Mouse (Mus musculus): Measurements from ENCODE around the gene Mgat4a. TPM values are rescaled to one million over a fixed set of nuclear protein-coding genes. Genes with fewer than 3 reads are reported as not detected.
"Not testable (repeated sequence)": the region's sequence is repeated elsewhere in the genome, so short reads cannot be mapped to it uniquely, and the experiment has no call there.

Gene Mgat4a
- polyA plus RNA-seq, 2 experiments, result 6.8 to 9.0 TPM

GRCm38 (mm10) chr1:37532533-37532840, 8.3 kb downstream of the Mgat4a start:
- ATAC-seq (ENCODE audit: low FRiP score, low read depth), result no peak
- Histone ChIP-seq H3K4me3 (replicated peaks; ENCODE audit: low read length) (no peak overlapping the region), H3K27ac (replicated peaks; ENCODE audit: low read depth, low read length) (no peak overlapping the region), H3K36me3 (ENCODE audit: control insufficient read depth, insufficient read depth, low read length) (0 out of 2 replicates have a peak, but pooled peaks cover 6% of the 10 kb centered on the region), H3K4me2 (replicated peaks; ENCODE audit: low read depth, low read length, severe bottlenecking) (no peak overlapping the region), H3K4me1 (ENCODE audit: control insufficient read depth, insufficient read depth, low read length) (peaks cover 7% of the 10 kb centered on the region), H3K27me3 (ENCODE audit: control insufficient read depth, insufficient read depth, low read length) (no peaks in the 10 kb centered on the region), H3K9me3 (ENCODE audit: control insufficient read depth, low read length) (no peaks in the 10 kb centered on the region), H3K9ac (ENCODE audit: low read depth, low read length, severe bottlenecking) (no peak overlapping the region)
- TF ChIP-seq POLR2A (IDR thresholded peaks at IDR 0.05; ENCODE audit: borderline replicate concordance, extremely low read depth, insufficient read depth, insufficient read length), result no peak
- 90% methylated on average over 6 of the region's 6 CpGs for WGBS
- DNase-seq (ENCODE audit: low spot score), result no peak

- Histone ChIP-seq H3K9me3 (ENCODE audit: control insufficient read depth, low read length) (no peaks in the 10 kb centered on the region), H3K4me3 (replicated peaks; ENCODE audit: low read length) (no peak overlapping the region), H3K27ac (replicated peaks; ENCODE audit: low read depth, low read length) (no peak overlapping the region), H3K36me3 (ENCODE audit: control insufficient read depth, insufficient read depth, low read length) (0 out of 2 replicates have a peak, but pooled peaks cover 6% of the 10 kb centered on the region), H3K9ac (ENCODE audit: low read depth, low read length, severe bottlenecking) (no peak overlapping the region), H3K4me2 (replicated peaks; ENCODE audit: low read depth, low read length, severe bottlenecking) (no peak overlapping the region), H3K27me3 (ENCODE audit: control insufficient read depth, insufficient read depth, low read length) (no peaks in the 10 kb centered on the region), H3K4me1 (ENCODE audit: control insufficient read depth, insufficient read depth, low read length) (peaks cover 1% of the 10 kb centered on the region)
- TF ChIP-seq POLR2A (IDR thresholded peaks at IDR 0.05; ENCODE audit: borderline replicate concordance, extremely low read depth, insufficient read depth, insufficient read length), result no peak
- 93% methylated on average over 12 of the region's 12 CpGs for WGBS
- DNase-seq (ENCODE audit: low spot score), result no peak
- no peak for ATAC-seq (ENCODE audit: low FRiP score, low read depth)
Observed at GRCm38 (mm10) chr1:37531654-37532532, 8.9 kb downstream of the Mgat4a start.

- no peaks in the 10 kb centered on the region for H3K27me3 ChIP-seq (ENCODE audit: control insufficient read depth, insufficient read depth, low read length)
- 77% methylated on average over 8 of the region's 8 CpGs for WGBS
- H3K4me1 ChIP-seq (ENCODE audit: control insufficient read depth, insufficient read depth, low read length), result no peaks in the 10 kb centered on the region
- H3K36me3 ChIP-seq (ENCODE audit: control insufficient read depth, insufficient read depth, low read length), result 0 out of 2 replicates have a peak, but pooled peaks cover 1% of the 10 kb centered on the region
- DNase-seq (ENCODE audit: low spot score), result no peak
- no peak overlapping the region for H3K4me2 ChIP-seq (replicated peaks; ENCODE audit: low read depth, low read length, severe bottlenecking)
- no peak overlapping the region for H3K27ac ChIP-seq (replicated peaks; ENCODE audit: low read depth, low read length)
- ATAC-seq (ENCODE audit: low FRiP score, low read depth), result no peak
- H3K9me3 ChIP-seq (ENCODE audit: control insufficient read depth, low read length), result no peaks in the 10 kb centered on the region
- H3K4me3 ChIP-seq (replicated peaks; ENCODE audit: low read length), result no peak overlapping the region
- no peak for TF ChIP-seq POLR2A (IDR thresholded peaks at IDR 0.05; ENCODE audit: borderline replicate concordance, extremely low read depth, insufficient read depth, insufficient read length)
- H3K9ac ChIP-seq (ENCODE audit: low read depth, low read length, severe bottlenecking), result no peak overlapping the region
Observed at GRCm38 (mm10) chr1:37530061-37530460, 10.8 kb downstream of the Mgat4a start.

GRCm38 (mm10) chr1:37526257-37526656, 14.6 kb downstream of the Mgat4a start:
- Histone ChIP-seq H3K9ac (ENCODE audit: low read depth, low read length, severe bottlenecking) (no peak overlapping the region), H3K4me2 (replicated peaks; ENCODE audit: low read depth, low read length, severe bottlenecking) (no peak overlapping the region), H3K9me3 (ENCODE audit: control insufficient read depth, low read length) (no peaks in the 10 kb centered on the region), H3K4me3 (replicated peaks; ENCODE audit: low read length) (no peak overlapping the region), H3K27ac (replicated peaks; ENCODE audit: low read depth, low read length) (no peak overlapping the region), H3K36me3 (ENCODE audit: control insufficient read depth, insufficient read depth, low read length) (no peaks in the 10 kb centered on the region), H3K27me3 (ENCODE audit: control insufficient read depth, insufficient read depth, low read length) (no peaks in the 10 kb centered on the region), H3K4me1 (ENCODE audit: control insufficient read depth, insufficient read depth, low read length) (no peaks in the 10 kb centered on the region; the same call in 1 of the 2 replicates)
- ATAC-seq (ENCODE audit: low FRiP score, low read depth) (no peak), DNase-seq (ENCODE audit: low spot score) (no peak)
- no peak for TF ChIP-seq POLR2A (IDR thresholded peaks at IDR 0.05; ENCODE audit: borderline replicate concordance, extremely low read depth, insufficient read depth, insufficient read length)

- 76% methylated on average over 4 of the region's 4 CpGs for WGBS
- no peak for TF ChIP-seq POLR2A (IDR thresholded peaks at IDR 0.05; ENCODE audit: borderline replicate concordance, extremely low read depth, insufficient read depth, insufficient read length)
Observed at GRCm38 (mm10) chr1:37524669-37525068, 16.1 kb downstream of the Mgat4a start.

GRCm38 (mm10) chr1:37524122-37524521, 16.7 kb downstream of the Mgat4a start:
- H3K4me1 ChIP-seq (ENCODE audit: control insufficient read depth, insufficient read depth, low read length); H3K9me3 ChIP-seq (ENCODE audit: control insufficient read depth, low read length); H3K4me3 ChIP-seq (replicated peaks; ENCODE audit: low read length); ATAC-seq (ENCODE audit: low FRiP score, low read depth); H3K4me2 ChIP-seq (replicated peaks; ENCODE audit: low read depth, low read length, severe bottlenecking); DNase-seq (ENCODE audit: low spot score); H3K27me3 ChIP-seq (ENCODE audit: control insufficient read depth, insufficient read depth, low read length); H3K36me3 ChIP-seq (ENCODE audit: control insufficient read depth, insufficient read depth, low read length); H3K27ac ChIP-seq (replicated peaks; ENCODE audit: low read depth, low read length); H3K9ac ChIP-seq (ENCODE audit: low read depth, low read length, severe bottlenecking): not testable (repeated sequence)
- WGBS, result 80% methylated on average over 4 of the region's 4 CpGs

More at GRCm38 (mm10) chr1:37524669-37525068, 16.1 kb downstream of the Mgat4a start:
- no peak overlapping the region for H3K27ac ChIP-seq (replicated peaks; ENCODE audit: low read depth, low read length)
- no peaks in the 10 kb centered on the region; the same call in 1 of the 2 replicates for H3K4me1 ChIP-seq (ENCODE audit: control insufficient read depth, insufficient read depth, low read length)
- no peak overlapping the region for H3K4me2 ChIP-seq (replicated peaks; ENCODE audit: low read depth, low read length, severe bottlenecking)
- DNase-seq (ENCODE audit: low spot score) (no peak), ATAC-seq (ENCODE audit: low FRiP score, low read depth) (no peak)
- H3K4me3 ChIP-seq (replicated peaks; ENCODE audit: low read length), result no peak overlapping the region
- no peaks in the 10 kb centered on the region for H3K27me3 ChIP-seq (ENCODE audit: control insufficient read depth, insufficient read depth, low read length)
- H3K9ac ChIP-seq (ENCODE audit: low read depth, low read length, severe bottlenecking), result no peak overlapping the region
- no peaks in the 10 kb centered on the region for H3K36me3 ChIP-seq (ENCODE audit: control insufficient read depth, insufficient read depth, low read length)
- no peaks in the 10 kb centered on the region for H3K9me3 ChIP-seq (ENCODE audit: control insufficient read depth, low read length)

GRCm38 (mm10) chr1:37523548-37523947, 17.3 kb downstream of the Mgat4a start:
- not testable (repeated sequence) for H3K9me3 ChIP-seq (ENCODE audit: control insufficient read depth, low read length); H3K4me2 ChIP-seq (replicated peaks; ENCODE audit: low read depth, low read length, severe bottlenecking); H3K27ac ChIP-seq (replicated peaks; ENCODE audit: low read depth, low read length); ATAC-seq (ENCODE audit: low FRiP score, low read depth); DNase-seq (ENCODE audit: low spot score); H3K9ac ChIP-seq (ENCODE audit: low read depth, low read length, severe bottlenecking); H3K4me3 ChIP-seq (replicated peaks; ENCODE audit: low read length); H3K4me1 ChIP-seq (ENCODE audit: control insufficient read depth, insufficient read depth, low read length); H3K27me3 ChIP-seq (ENCODE audit: control insufficient read depth, insufficient read depth, low read length); H3K36me3 ChIP-seq (ENCODE audit: control insufficient read depth, insufficient read depth, low read length)
- 97% methylated on average over 3 of the region's 3 CpGs for WGBS

Measured in limb, embryonic 14.5 days (tissue).